Mouse (Mus musculus) lung, postnatal 0 days (tissue): ENCODE measurements around the gene Hmox2. TPM values are rescaled to one million over a fixed set of nuclear protein-coding genes. Genes with fewer than 3 reads are reported as not detected.
"Not testable (repeated sequence)": the region's sequence is repeated elsewhere in the genome, so short reads cannot be mapped to it uniquely, and the experiment has no call there.

Source experiments
- ATAC-seq: fragments of 200-750 bp; cut with Nextera tagmentation; 2 replicates; pipeline ENCODE4 v1.8.0; 2017; ENCODE audit warnings: moderate library complexity
- DNase-seq: peaks from one replicate; pipeline ENCODE4 v3.0.0-alpha.2; 2016; ENCODE audit warnings: low spot score
- H3K27ac ChIP-seq: fragments of 300-500 bp; sonication (generic); 2 replicates; pipeline ENCODE4 v1.5.1; 2014; ENCODE audit warnings: antibody characterized with exemption, mild to moderate bottlenecking, low read length, mixed read lengths
- H3K27me3 ChIP-seq: fragments of 300-500 bp; sonication (generic); replicated peaks from 2 replicates; pipeline ENCODE4 v1.6.1; 2014; ENCODE audit warnings: low read length, mixed read lengths; ENCODE audit not compliant: insufficient read depth
- H3K36me3 ChIP-seq: fragments of 300-500 bp; sonication (generic); 2 replicates; pipeline ENCODE4 v1.6.1; 2014; ENCODE audit warnings: low read length, mixed read lengths; ENCODE audit not compliant: insufficient read depth
- H3K4me1 ChIP-seq: fragments of 300-500 bp; sonication (generic); 2 replicates; pipeline ENCODE4 v1.6.1; 2014; ENCODE audit warnings: antibody characterized with exemption, low read depth, low read length, mixed read lengths; ENCODE audit not compliant: insufficient read depth
- H3K4me2 ChIP-seq: fragments of 300-500 bp; sonication (generic); replicated peaks from 2 replicates; pipeline ENCODE4 v1.6.1; 2014; ENCODE audit warnings: low read depth, mild to moderate bottlenecking, low read length, moderate library complexity, mixed read lengths
- H3K4me3 ChIP-seq: fragments of 300-500 bp; sonication (generic); 2 replicates; pipeline ENCODE4 v1.5.1; 2014; ENCODE audit warnings: low read depth, low read length
- H3K9ac ChIP-seq: fragments of 300-500 bp; sonication (generic); replicated peaks from 2 replicates; pipeline ENCODE4 v1.6.1; 2014; ENCODE audit warnings: low read depth, mild to moderate bottlenecking
- H3K9me3 ChIP-seq: fragments of 300-500 bp; sonication (generic); 2 replicates; pipeline ENCODE4 v1.6.1; 2016; ENCODE audit warnings: low read length, mixed read lengths
- CTCF ChIP-seq: IDR thresholded peaks from 2 replicates; pipeline ENCODE4 v1.5.1; 2016; ENCODE audit warnings: antibody characterized with exemption, mild to moderate bottlenecking
- EP300 ChIP-seq: IDR thresholded peaks from 2 replicates; pipeline ENCODE4 v1.6.1; 2016; ENCODE audit warnings: antibody characterized with exemption, mild to moderate bottlenecking, control low read depth
- WGBS: fragments of 180-500 bp; shearing (Covaris S2); extraction: QIAGEN DNeasy Blood & Tissue Kit; methylation state at CpG from one replicate; pipeline ENCODE4 v1.1.7; 2014; 5-methylcytosine and 5-hydroxymethylcytosine counted together
- polyA plus RNA-seq: library from polyadenylated mRNA; unstranded; fragments of >200 nt; fragmentation: Nextera tagmentation; extraction: Ambion mirVana; gene quantifications from 2 replicates; pipeline ENCODE4 v1.2.1, GENCODE M21; 2015

The Hmox2 gene
- polyA plus RNA-seq, 1 experiment from 2014 or later = 97.9 TPM

GRCm38 (mm10) chr16:4682628-4683179, 43.5 kb upstream of the Hmox2 start:
- WGBS = 72% methylated on average over 4 of the region's 4 CpGs
- no peaks in the 10 kb centered on the region for H3K36me3 ChIP-seq
- ATAC-seq (no peak), DNase-seq (no peak)
- no peaks in the 10 kb centered on the region for H3K9me3 ChIP-seq
- H3K4me2 ChIP-seq = no peak overlapping the region; the same call in 1 of the 2 replicates
- no peak overlapping the region for H3K4me3 ChIP-seq
- H3K4me1 ChIP-seq = peaks cover 10% of the 10 kb centered on the region; the same call in 1 of the 2 replicates
- TF ChIP-seq EP300 = no peak
- no peak for TF ChIP-seq CTCF
- 0 out of 2 replicates have a peak overlapping the region, but pooled peaks have one; percentile 65 for H3K27ac ChIP-seq
- H3K27me3 ChIP-seq = no peaks in the 10 kb centered on the region
- H3K9ac ChIP-seq = no peak overlapping the region

- ATAC-seq (no peak), DNase-seq (no peak)
- WGBS = 23% methylated on average over 9 of the region's 9 CpGs
- Histone ChIP-seq H3K9ac (peak overlapping the region; percentile 1; the same call in 1 of the 2 replicates), H3K4me2 (peak overlapping the region; percentile 85), H3K36me3 (no peaks in the 10 kb centered on the region), H3K27ac (peak overlapping the region; percentile 65), H3K9me3 (no peaks in the 10 kb centered on the region), H3K27me3 (no peaks in the 10 kb centered on the region), H3K4me1 (peaks cover 10% of the 10 kb centered on the region; the same call in 1 of the 2 replicates), H3K4me3 (peak overlapping the region; percentile 90)
- no peak for TF ChIP-seq EP300
- no peak for TF ChIP-seq CTCF
Observed at GRCm38 (mm10) chr16:4683193-4683580, 43.0 kb upstream of the Hmox2 start.

GRCm38 (mm10) chr16:4683581-4684456, 42.3 kb upstream of the Hmox2 start:
- Histone ChIP-seq H3K36me3 (no peaks in the 10 kb centered on the region), H3K9ac (peak overlapping the region; percentile 79), H3K4me3 (peak overlapping the region; percentile 90), H3K27ac (peak overlapping the region; percentile 65), H3K4me2 (peak overlapping the region; percentile 85), H3K4me1 (peaks cover 7% of the 10 kb centered on the region; the same call in 1 of the 2 replicates), H3K9me3 (no peaks in the 10 kb centered on the region), H3K27me3 (no peaks in the 10 kb centered on the region)
- TF ChIP-seq CTCF = 0 out of 2 replicates have a peak, but pooled peaks have one; percentile 0
- TF ChIP-seq EP300 = no peak
- DNase-seq (peak; percentile 96), ATAC-seq (peak; percentile 86)
- WGBS = under 1% methylated on average over 54 of the region's 54 CpGs

GRCm38 (mm10) chr16:4684457-4684791, 41.7 kb upstream of the Hmox2 start:
- Histone ChIP-seq H3K9ac (peak overlapping the region; percentile 79), H3K4me1 (peaks cover 4% of the 10 kb centered on the region; the same call in 1 of the 2 replicates), H3K9me3 (no peaks in the 10 kb centered on the region), H3K4me2 (peak overlapping the region; percentile 85), H3K36me3 (no peaks in the 10 kb centered on the region), H3K4me3 (peak overlapping the region; percentile 90), H3K27ac (no peak overlapping the region), H3K27me3 (no peaks in the 10 kb centered on the region)
- DNase-seq = peak; percentile 16
- no peak for TF ChIP-seq CTCF
- no peak for TF ChIP-seq EP300
- no peak for ATAC-seq
- WGBS = under 1% methylated on average over 9 of the region's 9 CpGs

GRCm38 (mm10) chr16:4689371-4689770, 36.8 kb upstream of the Hmox2 start:
- WGBS = 99% methylated on average over 4 of the region's 4 CpGs
- H3K36me3 ChIP-seq = peaks cover 23% of the 10 kb centered on the region

GRCm38 (mm10) chr16:4701211-4701610, 24.9 kb upstream of the Hmox2 start:
- 94% methylated on average over 3 of the region's 3 CpGs for WGBS
- peaks cover 39% of the 10 kb centered on the region for H3K36me3 ChIP-seq

More at GRCm38 (mm10) chr16:4689371-4689770, 36.8 kb upstream of the Hmox2 start:
- H3K4me3 ChIP-seq, H3K27ac ChIP-seq, H3K4me2 ChIP-seq, H3K27me3 ChIP-seq, DNase-seq, H3K4me1 ChIP-seq, H3K9me3 ChIP-seq, ATAC-seq, H3K9ac ChIP-seq: not testable (repeated sequence)
- peak; percentile 31 for TF ChIP-seq CTCF

More at GRCm38 (mm10) chr16:4701211-4701610, 24.9 kb upstream of the Hmox2 start:
- no peak overlapping the region for H3K27ac ChIP-seq
- H3K9me3 ChIP-seq = no peaks in the 10 kb centered on the region
- H3K4me3 ChIP-seq = no peak overlapping the region
- TF ChIP-seq EP300 = no peak
- no peak for TF ChIP-seq CTCF
- H3K4me2 ChIP-seq = no peak overlapping the region
- no peaks in the 10 kb centered on the region for H3K27me3 ChIP-seq
- H3K9ac ChIP-seq = no peak overlapping the region
- H3K4me1 ChIP-seq = no peaks in the 10 kb centered on the region
- ATAC-seq (no peak), DNase-seq (no peak)
